Mouse (Mus musculus): ENCODE measurements around the gene Whrn. TPM values are rescaled to one million over a fixed set of nuclear protein-coding genes. Genes with fewer than 3 reads are reported as not detected.

The Whrn gene
- polyA plus RNA-seq, 1 experiment from 2014 or later = 1.8 TPM

DNA sequence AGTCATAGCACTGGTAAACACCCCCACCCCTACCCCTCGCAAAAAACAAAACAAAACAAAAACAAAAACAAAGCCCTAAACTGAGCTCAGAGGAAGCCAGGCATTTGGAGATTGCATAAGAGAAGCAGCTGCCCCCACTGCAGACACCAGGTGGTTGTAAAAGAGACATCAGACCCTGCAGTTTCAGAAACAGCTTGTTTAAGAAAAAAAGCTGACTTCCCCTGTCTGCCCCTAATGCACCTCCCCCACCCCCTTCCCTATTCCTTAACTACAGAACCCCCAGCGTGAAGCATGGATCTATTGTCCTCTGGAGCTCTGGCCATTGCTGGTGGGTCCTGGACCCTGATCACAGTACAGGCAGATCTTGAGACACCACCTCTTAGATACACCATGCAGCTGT is 21.4 kb downstream of the Whrn start:
- H3K4me2 ChIP-seq (ENCODE audit: low read depth, low read length) = no peak overlapping the region
- no peak overlapping the region for H3K9ac ChIP-seq (ENCODE audit: low read length)
- no peaks in the 10 kb centered on the region for H3K9me3 ChIP-seq (replicated peaks; ENCODE audit: control insufficient read depth, low read length)
- no peak overlapping the region for H3K4me3 ChIP-seq (ENCODE audit: low read length)
- no peaks in the 10 kb centered on the region for H3K36me3 ChIP-seq (ENCODE audit: control insufficient read depth, insufficient read depth)
- 54% methylated on average over 2 of the region's 2 CpGs for WGBS
- H3K4me1 ChIP-seq (ENCODE audit: control insufficient read depth, insufficient read depth, low read length) = 0 out of 2 replicates have a peak, but pooled peaks cover 2% of the 10 kb centered on the region
- ATAC-seq (replicated peaks; ENCODE audit: extremely low read depth, insufficient read depth, low FRiP score) = no peak
- H3K27me3 ChIP-seq (ENCODE audit: control insufficient read depth, insufficient read depth, low read length) = no peaks in the 10 kb centered on the region
- no peak overlapping the region for H3K27ac ChIP-seq (ENCODE audit: low read length)

DNA sequence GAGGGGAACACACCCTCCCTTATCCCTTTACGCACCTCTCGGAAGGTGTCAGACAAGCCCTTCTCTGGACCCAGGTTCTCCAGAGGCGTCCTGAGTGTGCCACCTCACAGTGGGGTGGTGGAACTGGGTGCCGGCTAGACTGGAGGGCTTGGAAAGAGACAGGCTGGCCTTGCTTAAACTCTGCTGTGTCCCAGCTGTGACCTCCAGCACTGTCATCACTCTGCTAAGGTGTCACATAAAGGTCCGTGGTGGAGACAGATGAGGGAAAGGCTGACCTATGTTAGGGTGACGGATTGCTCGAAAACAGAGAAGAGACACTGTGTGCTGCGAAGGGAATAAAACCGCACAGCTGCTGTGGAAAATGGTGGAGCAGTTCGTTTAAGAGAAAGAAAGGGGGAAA is 28.5 kb downstream of the Whrn start:
- Histone ChIP-seq H3K27me3 (ENCODE audit: control insufficient read depth, insufficient read depth, low read length) (0 out of 2 replicates have a peak, but pooled peaks cover 2% of the 10 kb centered on the region), H3K4me1 (ENCODE audit: control insufficient read depth, insufficient read depth, low read length) (peaks cover 5% of the 10 kb centered on the region; the same call in 1 of the 2 replicates), H3K36me3 (ENCODE audit: control insufficient read depth, insufficient read depth) (no peaks in the 10 kb centered on the region), H3K9ac (ENCODE audit: low read length) (no peak overlapping the region), H3K27ac (ENCODE audit: low read length) (no peak overlapping the region), H3K9me3 (replicated peaks; ENCODE audit: control insufficient read depth, low read length) (no peaks in the 10 kb centered on the region; the same call in 1 of the 2 replicates), H3K4me2 (ENCODE audit: low read depth, low read length) (no peak overlapping the region), H3K4me3 (ENCODE audit: low read length) (no peak overlapping the region)
- WGBS = 24% methylated on average over 10 of the region's 10 CpGs
- ATAC-seq (replicated peaks; ENCODE audit: extremely low read depth, insufficient read depth, low FRiP score) = peak; percentile 65

DNA sequence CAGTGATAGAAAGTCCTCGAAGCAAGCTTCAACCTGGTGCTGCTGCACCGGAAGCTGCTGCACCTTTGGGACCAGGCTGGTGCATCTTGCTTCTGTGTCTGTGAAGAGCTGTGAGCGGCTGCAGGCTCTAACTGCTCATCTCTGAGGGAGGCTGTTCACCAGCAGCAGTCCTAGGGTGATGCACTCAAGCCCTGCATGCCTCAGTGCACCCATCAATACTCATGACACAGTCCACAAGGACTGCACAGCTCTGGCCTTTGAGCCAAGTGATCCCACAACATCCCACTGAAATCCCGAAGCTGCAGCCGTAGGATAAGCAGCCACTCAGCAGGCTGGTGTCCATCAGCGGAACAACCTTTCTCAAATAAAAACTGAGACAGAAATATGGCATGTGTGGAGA is 29.6 kb downstream of the Whrn start:
- Histone ChIP-seq H3K27ac (ENCODE audit: low read length) (no peak overlapping the region), H3K4me3 (ENCODE audit: low read length) (no peak overlapping the region), H3K9ac (ENCODE audit: low read length) (no peak overlapping the region), H3K4me1 (ENCODE audit: control insufficient read depth, insufficient read depth, low read length) (peaks cover 5% of the 10 kb centered on the region; the same call in 1 of the 2 replicates), H3K4me2 (ENCODE audit: low read depth, low read length) (no peak overlapping the region), H3K27me3 (ENCODE audit: control insufficient read depth, insufficient read depth, low read length) (0 out of 2 replicates have a peak, but pooled peaks cover 2% of the 10 kb centered on the region), H3K36me3 (ENCODE audit: control insufficient read depth, insufficient read depth) (no peaks in the 10 kb centered on the region), H3K9me3 (replicated peaks; ENCODE audit: control insufficient read depth, low read length) (no peaks in the 10 kb centered on the region; the same call in 1 of the 2 replicates)
- ATAC-seq (replicated peaks; ENCODE audit: extremely low read depth, insufficient read depth, low FRiP score) = no peak
- WGBS = 81% methylated on average over 6 of the region's 6 CpGs

DNA sequence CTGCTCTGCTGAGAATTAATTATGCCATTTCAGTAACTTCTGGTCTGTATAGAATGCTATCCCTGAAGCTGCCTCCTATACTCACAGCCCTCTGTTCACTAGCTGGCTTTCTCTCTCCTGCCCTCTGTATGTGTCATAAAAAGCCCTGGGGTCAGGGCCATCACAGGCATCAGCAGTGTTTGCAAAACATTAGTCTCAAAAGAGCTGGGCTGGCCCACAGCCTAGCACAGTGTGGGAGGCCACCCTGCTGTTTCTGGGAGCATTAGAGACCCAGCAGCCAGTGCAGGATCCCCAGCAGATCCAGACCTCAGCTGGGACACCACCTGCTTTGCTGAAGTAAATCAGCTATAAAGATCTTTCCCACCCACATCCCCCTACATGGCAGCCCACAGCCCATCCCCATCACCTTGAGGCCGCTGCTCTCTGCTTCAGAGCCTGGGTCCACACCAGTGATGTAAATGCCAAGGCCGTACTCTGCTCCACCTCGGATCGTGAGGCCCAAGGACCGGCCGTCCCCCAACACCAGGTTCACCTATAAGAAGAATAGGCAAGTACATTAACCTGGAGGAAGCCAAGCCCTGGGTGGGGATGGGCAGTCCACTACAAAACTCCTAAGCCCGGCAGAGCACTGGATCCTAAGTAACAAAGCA is 34.8 kb downstream of the Whrn start:
- WGBS = 87% methylated on average over 7 of the region's 7 CpGs
- H3K27ac ChIP-seq (ENCODE audit: low read length) = no peak overlapping the region
- no peak for ATAC-seq (replicated peaks; ENCODE audit: extremely low read depth, insufficient read depth, low FRiP score)

DNA sequence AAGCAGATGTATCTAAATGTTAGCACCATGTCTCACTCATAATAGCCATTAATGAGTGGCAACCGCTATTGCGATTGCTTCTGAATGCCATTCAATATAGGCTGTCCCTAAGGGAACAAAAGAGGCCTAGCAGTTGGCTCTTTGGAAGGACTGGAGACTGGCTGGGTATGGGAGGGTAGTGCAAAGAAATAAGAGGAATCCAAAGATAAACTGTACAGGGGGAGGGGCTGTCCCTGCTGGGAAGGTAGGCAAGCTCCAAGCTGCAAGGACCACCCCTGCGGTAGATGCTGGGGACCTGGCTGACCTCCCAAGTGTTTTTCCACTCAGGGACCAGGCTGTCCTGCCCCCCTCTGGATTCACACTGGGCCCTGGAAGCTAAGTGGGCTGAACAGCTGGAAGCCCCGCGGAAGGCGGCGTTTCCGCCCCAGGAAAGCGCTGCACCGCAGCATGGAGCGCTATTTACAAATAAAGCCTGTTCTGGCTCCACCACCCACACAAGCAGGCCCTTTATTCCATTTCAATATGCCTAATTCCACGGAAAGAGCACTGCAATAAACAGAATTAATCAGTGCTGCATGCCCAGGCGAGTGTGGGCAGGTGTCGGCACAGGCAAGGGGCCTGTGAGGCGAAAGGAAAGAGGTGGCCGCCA is 36.5 kb downstream of the Whrn start:
- no peaks in the 10 kb centered on the region for H3K9me3 ChIP-seq (replicated peaks; ENCODE audit: control insufficient read depth, low read length)
- 56% methylated on average over 16 of the region's 16 CpGs for WGBS
- no peak overlapping the region for H3K4me3 ChIP-seq (ENCODE audit: low read length)
- no peak overlapping the region for H3K27ac ChIP-seq (ENCODE audit: low read length)
- H3K27me3 ChIP-seq (ENCODE audit: control insufficient read depth, insufficient read depth, low read length) = no peaks in the 10 kb centered on the region
- no peaks in the 10 kb centered on the region for H3K4me1 ChIP-seq (ENCODE audit: control insufficient read depth, insufficient read depth, low read length)
- H3K4me2 ChIP-seq (ENCODE audit: low read depth, low read length) = no peak overlapping the region
- H3K9ac ChIP-seq (ENCODE audit: low read length) = no peak overlapping the region
- no peak for ATAC-seq (replicated peaks; ENCODE audit: extremely low read depth, insufficient read depth, low FRiP score)
- no peaks in the 10 kb centered on the region for H3K36me3 ChIP-seq (ENCODE audit: control insufficient read depth, insufficient read depth)

More for the DNA sequence above, 34.8 kb downstream of the Whrn start:
- H3K36me3 ChIP-seq (ENCODE audit: control insufficient read depth, insufficient read depth) = no peaks in the 10 kb centered on the region
- 0 out of 2 replicates have a peak, but pooled peaks cover 2% of the 10 kb centered on the region for H3K27me3 ChIP-seq (ENCODE audit: control insufficient read depth, insufficient read depth, low read length)
- H3K4me3 ChIP-seq (ENCODE audit: low read length) = no peak overlapping the region
- no peaks in the 10 kb centered on the region for H3K9me3 ChIP-seq (replicated peaks; ENCODE audit: control insufficient read depth, low read length)
- H3K9ac ChIP-seq (ENCODE audit: low read length) = no peak overlapping the region
- H3K4me2 ChIP-seq (ENCODE audit: low read depth, low read length) = no peak overlapping the region
- H3K4me1 ChIP-seq (ENCODE audit: control insufficient read depth, insufficient read depth, low read length) = no peaks in the 10 kb centered on the region

DNA sequence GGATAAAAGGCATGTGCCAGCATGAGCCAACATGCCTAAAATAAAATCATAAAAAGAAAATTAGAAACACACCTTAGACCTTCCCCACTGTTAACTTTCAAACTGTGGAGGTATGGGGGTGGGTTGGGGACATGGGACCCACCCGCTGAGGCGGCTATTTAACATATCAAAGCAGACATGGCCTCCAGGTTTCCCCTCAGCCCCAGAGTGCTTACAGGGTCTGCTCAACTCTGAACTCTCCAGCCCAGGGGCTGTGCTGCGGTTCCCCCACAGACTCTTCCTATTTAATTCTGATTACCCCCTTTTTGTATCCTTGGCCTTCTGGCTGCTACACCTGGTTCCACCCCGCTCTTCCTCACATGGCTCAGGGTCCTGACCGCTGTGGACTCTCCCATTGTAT is 39.2 kb downstream of the Whrn start:
- no peak overlapping the region for H3K4me3 ChIP-seq (ENCODE audit: low read length)
- no peaks in the 10 kb centered on the region for H3K4me1 ChIP-seq (ENCODE audit: control insufficient read depth, insufficient read depth, low read length)
- no peak overlapping the region for H3K4me2 ChIP-seq (ENCODE audit: low read depth, low read length)
- 86% methylated on average over 5 of the region's 5 CpGs for WGBS
- no peaks in the 10 kb centered on the region for H3K27me3 ChIP-seq (ENCODE audit: control insufficient read depth, insufficient read depth, low read length)
- no peak overlapping the region for H3K9ac ChIP-seq (ENCODE audit: low read length)
- ATAC-seq (replicated peaks; ENCODE audit: extremely low read depth, insufficient read depth, low FRiP score) = no peak
- H3K27ac ChIP-seq (ENCODE audit: low read length) = no peak overlapping the region
- no peaks in the 10 kb centered on the region for H3K36me3 ChIP-seq (ENCODE audit: control insufficient read depth, insufficient read depth)
- no peaks in the 10 kb centered on the region for H3K9me3 ChIP-seq (replicated peaks; ENCODE audit: control insufficient read depth, low read length)

DNA sequence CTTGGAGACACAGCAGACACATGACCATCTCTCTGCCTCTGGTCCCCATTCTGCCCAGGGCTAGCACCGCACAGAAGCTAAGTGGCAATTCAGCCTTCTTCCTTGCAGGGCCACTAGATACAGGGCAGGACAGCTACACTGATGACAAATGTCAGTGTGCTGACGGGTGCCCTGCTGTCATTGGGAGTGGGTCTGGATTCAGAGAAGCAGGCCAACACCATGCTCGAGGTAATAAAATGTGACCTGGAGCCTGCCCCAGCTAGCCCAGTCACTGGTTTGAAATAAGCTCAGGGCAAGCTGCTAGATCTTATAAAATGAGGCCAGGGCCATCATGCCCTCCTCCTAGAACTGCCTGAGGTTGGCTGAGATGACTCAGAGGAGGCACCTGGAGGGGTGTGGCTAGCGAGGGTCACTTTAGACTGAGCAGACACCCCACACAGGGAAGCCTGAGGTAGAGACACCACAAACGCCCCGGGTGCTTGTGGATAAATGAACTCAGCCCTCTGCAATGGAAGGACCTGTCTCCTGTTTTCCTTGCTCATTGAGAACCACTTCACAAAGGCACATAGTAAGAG is 41.8 kb downstream of the Whrn start:
- H3K36me3 ChIP-seq (ENCODE audit: control insufficient read depth, insufficient read depth) = no peaks in the 10 kb centered on the region
- no peak overlapping the region for H3K4me3 ChIP-seq (ENCODE audit: low read length)
- H3K4me1 ChIP-seq (ENCODE audit: control insufficient read depth, insufficient read depth, low read length) = no peaks in the 10 kb centered on the region
- no peak overlapping the region for H3K4me2 ChIP-seq (ENCODE audit: low read depth, low read length)
- H3K9ac ChIP-seq (ENCODE audit: low read length) = no peak overlapping the region
- no peak overlapping the region for H3K27ac ChIP-seq (ENCODE audit: low read length)
- H3K9me3 ChIP-seq (replicated peaks; ENCODE audit: control insufficient read depth, low read length) = no peaks in the 10 kb centered on the region; the same call in 1 of the 2 replicates
- H3K27me3 ChIP-seq (ENCODE audit: control insufficient read depth, insufficient read depth, low read length) = no peaks in the 10 kb centered on the region
- 61% methylated on average over 6 of the region's 6 CpGs for WGBS
- ATAC-seq (replicated peaks; ENCODE audit: extremely low read depth, insufficient read depth, low FRiP score) = no peak

DNA sequence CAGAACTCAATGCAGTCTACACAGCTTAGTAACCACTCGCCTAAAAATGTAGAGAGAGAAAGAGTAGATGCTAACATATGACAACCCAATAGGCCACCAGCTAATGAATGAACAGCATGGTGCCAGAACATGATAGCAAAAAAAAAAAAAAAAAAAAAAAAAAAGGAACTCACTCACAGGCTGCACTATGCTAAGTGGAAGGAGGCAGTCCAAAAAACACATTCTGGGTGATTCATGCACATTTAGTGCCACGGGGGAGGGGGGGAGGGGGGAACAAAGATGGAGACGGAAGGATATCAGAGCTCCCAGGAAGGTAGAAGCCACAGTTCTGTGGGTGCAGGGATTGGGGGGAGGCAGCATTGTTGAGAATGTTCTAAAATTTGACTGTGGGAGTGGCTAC is 43.2 kb downstream of the Whrn start:
- H3K27me3 ChIP-seq (ENCODE audit: control insufficient read depth, insufficient read depth, low read length) = no peaks in the 10 kb centered on the region
- H3K9ac ChIP-seq (ENCODE audit: low read length) = no peak overlapping the region
- H3K9me3 ChIP-seq (replicated peaks; ENCODE audit: control insufficient read depth, low read length) = no peaks in the 10 kb centered on the region; the same call in 1 of the 2 replicates
- no peaks in the 10 kb centered on the region for H3K36me3 ChIP-seq (ENCODE audit: control insufficient read depth, insufficient read depth)
- no peak overlapping the region for H3K27ac ChIP-seq (ENCODE audit: low read length)
- ATAC-seq (replicated peaks; ENCODE audit: extremely low read depth, insufficient read depth, low FRiP score) = no peak
- H3K4me3 ChIP-seq (ENCODE audit: low read length) = no peak overlapping the region
- WGBS = 83% methylated on average over 3 of the region's 3 CpGs
- H3K4me1 ChIP-seq (ENCODE audit: control insufficient read depth, insufficient read depth, low read length) = no peaks in the 10 kb centered on the region
- H3K4me2 ChIP-seq (ENCODE audit: low read depth, low read length) = no peak overlapping the region

DNA sequence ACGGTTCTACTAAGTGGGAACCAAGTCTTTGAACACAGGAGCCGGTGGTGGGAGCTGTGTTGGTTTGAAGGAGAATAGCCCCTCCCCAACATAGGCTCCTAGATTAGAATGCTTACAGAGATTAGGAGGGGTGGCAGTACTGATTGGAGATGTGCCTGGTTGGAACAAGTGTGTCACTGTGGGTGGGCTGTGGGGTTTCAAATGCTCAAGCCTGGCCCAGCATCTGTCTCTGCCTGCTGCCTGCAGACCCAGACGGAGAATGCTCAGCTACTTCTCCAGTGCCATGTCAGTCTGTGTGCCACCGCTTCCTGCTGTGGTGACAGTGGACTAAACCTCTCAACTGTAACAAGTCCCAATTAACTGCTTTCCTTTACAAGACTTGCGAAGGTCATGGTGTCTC is 45.2 kb downstream of the Whrn start:
- Histone ChIP-seq H3K36me3 (ENCODE audit: control insufficient read depth, insufficient read depth) (no peaks in the 10 kb centered on the region), H3K4me1 (ENCODE audit: control insufficient read depth, insufficient read depth, low read length) (no peaks in the 10 kb centered on the region), H3K9ac (ENCODE audit: low read length) (no peak overlapping the region), H3K4me2 (ENCODE audit: low read depth, low read length) (no peak overlapping the region), H3K27me3 (ENCODE audit: control insufficient read depth, insufficient read depth, low read length) (no peaks in the 10 kb centered on the region), H3K27ac (ENCODE audit: low read length) (no peak overlapping the region), H3K9me3 (replicated peaks; ENCODE audit: control insufficient read depth, low read length) (peaks cover 2% of the 10 kb centered on the region; the same call in 1 of the 2 replicates), H3K4me3 (ENCODE audit: low read length) (no peak overlapping the region)
- WGBS = 77% methylated on average over 5 of the region's 5 CpGs
- ATAC-seq (replicated peaks; ENCODE audit: extremely low read depth, insufficient read depth, low FRiP score) = no peak

All from heart, embryonic 16.5 days (tissue).